Mouse (Mus musculus) stomach, embryonic 14.5 days (tissue): ENCODE measurements around the gene Drd3. TPM values are rescaled to one million over a fixed set of nuclear protein-coding genes. Genes with fewer than 3 reads are reported as not detected.

ENCODE experiments used
- ATAC-seq: fragments of 200-750 bp; cut with Nextera tagmentation; 2 replicates; pipeline ENCODE4 v1.8.0; 2017; ENCODE audit warnings: low read depth, moderate TSS enrichment; ENCODE audit not compliant: insufficient number of reproducible peaks, insufficient read depth, low FRiP score
- H3K27ac ChIP-seq: fragments of 300-500 bp; sonication (generic); 2 replicates; pipeline ENCODE4 v1.5.1; 2014; ENCODE audit warnings: mild to moderate bottlenecking, low read length, moderate library complexity, mixed read lengths
- H3K27me3 ChIP-seq: fragments of 300-500 bp; sonication (generic); 2 replicates; pipeline ENCODE4 v1.6.1; 2014; ENCODE audit warnings: low read length, control low read depth, mixed read lengths; ENCODE audit not compliant: control insufficient read depth, insufficient read depth
- H3K36me3 ChIP-seq: fragments of 300-500 bp; sonication (generic); 2 replicates; pipeline ENCODE4 v1.6.1; 2014; ENCODE audit warnings: mild to moderate bottlenecking, control low read depth, low read length, moderate library complexity, mixed read lengths; ENCODE audit not compliant: control insufficient read depth, insufficient read depth
- H3K4me1 ChIP-seq: fragments of 300-500 bp; sonication (generic); 2 replicates; pipeline ENCODE4 v1.6.1; 2014; ENCODE audit warnings: low read length, control low read depth, mixed read lengths; ENCODE audit not compliant: control insufficient read depth, insufficient read depth
- H3K4me2 ChIP-seq: fragments of 300-500 bp; sonication (generic); replicated peaks from 2 replicates; pipeline ENCODE4 v1.6.1; 2014; ENCODE audit warnings: low read depth, low read length, control low read depth
- H3K4me3 ChIP-seq: fragments of 300-500 bp; sonication (generic); 2 replicates; pipeline ENCODE4 v1.5.1; 2014; ENCODE audit warnings: low read depth, low read length, control low read depth
- H3K9ac ChIP-seq: fragments of 300-500 bp; sonication (generic); replicated peaks from 2 replicates; pipeline ENCODE4 v1.6.1; 2014; ENCODE audit warnings: low read depth, mild to moderate bottlenecking, control low read depth, low read length, moderate library complexity, mixed read lengths
- H3K9me3 ChIP-seq: fragments of 300-500 bp; sonication (generic); 2 replicates; pipeline ENCODE4 v1.6.1; 2016; ENCODE audit warnings: low read depth, low read length, control low read depth; ENCODE audit not compliant: control insufficient read depth
- WGBS: fragments of 180-500 bp; shearing (Covaris S2); extraction: QIAGEN DNeasy Blood & Tissue Kit; methylation state at CpG from one replicate; pipeline ENCODE4 v1.1.7; 2014; 5-methylcytosine and 5-hydroxymethylcytosine counted together
- polyA plus RNA-seq: library from polyadenylated mRNA; unstranded; fragments of >200 nt; fragmentation: Nextera tagmentation; extraction: Ambion mirVana; gene quantifications from 2 replicates; pipeline ENCODE4 v1.2.1, GENCODE M21; 2014

Gene Drd3
- polyA plus RNA-seq, 1 experiment from 2014 or later = not detected

- H3K4me2 ChIP-seq = no peak overlapping the region
- ATAC-seq = no peak
- no peaks in the 10 kb centered on the region for H3K36me3 ChIP-seq
- no peak overlapping the region for H3K4me3 ChIP-seq
- H3K9ac ChIP-seq = no peak overlapping the region
- no peaks in the 10 kb centered on the region for H3K4me1 ChIP-seq
- H3K27me3 ChIP-seq = no peaks in the 10 kb centered on the region
- H3K9me3 ChIP-seq = no peaks in the 10 kb centered on the region
- H3K27ac ChIP-seq = no peak overlapping the region
- 91% methylated on average over 1 of the region's 1 CpGs for WGBS
These were observed 18.9 kb downstream of the Drd3 start for GRCm38 (mm10) chr16:43772766-43773165.

GRCm38 (mm10) chr16:43773506-43773905 is 19.7 kb downstream of the Drd3 start:
- H3K4me2 ChIP-seq = no peak overlapping the region
- no peak for ATAC-seq
- H3K4me3 ChIP-seq = no peak overlapping the region
- no peak overlapping the region for H3K9ac ChIP-seq
- H3K27me3 ChIP-seq = no peaks in the 10 kb centered on the region
- no peaks in the 10 kb centered on the region for H3K9me3 ChIP-seq
- WGBS = 79% methylated on average over 4 of the region's 4 CpGs
- no peak overlapping the region for H3K27ac ChIP-seq
- no peaks in the 10 kb centered on the region for H3K36me3 ChIP-seq
- H3K4me1 ChIP-seq = no peaks in the 10 kb centered on the region

- no peak overlapping the region for H3K27ac ChIP-seq
- no peaks in the 10 kb centered on the region for H3K9me3 ChIP-seq
- no peak overlapping the region for H3K4me3 ChIP-seq
- H3K27me3 ChIP-seq = no peaks in the 10 kb centered on the region
- H3K4me1 ChIP-seq = no peaks in the 10 kb centered on the region
- WGBS = 84% methylated on average over 3 of the region's 3 CpGs
- H3K4me2 ChIP-seq = no peak overlapping the region
- no peak overlapping the region for H3K9ac ChIP-seq
- no peaks in the 10 kb centered on the region for H3K36me3 ChIP-seq
- ATAC-seq = no peak
These were observed 23.1 kb downstream of the Drd3 start for GRCm38 (mm10) chr16:43776886-43777285.

GRCm38 (mm10) chr16:43799541-43799940 is 45.7 kb downstream of the Drd3 start:
- no peak overlapping the region for H3K9ac ChIP-seq
- 0 out of 2 replicates have a peak, but pooled peaks cover 3% of the 10 kb centered on the region for H3K9me3 ChIP-seq
- H3K4me3 ChIP-seq = no peak overlapping the region
- H3K4me2 ChIP-seq = no peak overlapping the region
- no peaks in the 10 kb centered on the region for H3K36me3 ChIP-seq
- no peak for ATAC-seq
- no peak overlapping the region for H3K27ac ChIP-seq
- H3K4me1 ChIP-seq = 0 out of 2 replicates have a peak, but pooled peaks cover 5% of the 10 kb centered on the region
- H3K27me3 ChIP-seq = no peaks in the 10 kb centered on the region
- 60% methylated on average over 4 of the region's 4 CpGs for WGBS

GRCm38 (mm10) chr16:43800119-43800721 is 46.4 kb downstream of the Drd3 start:
- Histone ChIP-seq H3K36me3 (no peaks in the 10 kb centered on the region), H3K27me3 (no peaks in the 10 kb centered on the region), H3K9me3 (0 out of 2 replicates have a peak, but pooled peaks cover 3% of the 10 kb centered on the region), H3K4me3 (no peak overlapping the region), H3K4me2 (no peak overlapping the region), H3K4me1 (0 out of 2 replicates have a peak, but pooled peaks cover 5% of the 10 kb centered on the region), H3K27ac (no peak overlapping the region), H3K9ac (no peak overlapping the region)
- no peak for ATAC-seq
- 27% methylated on average over 13 of the region's 13 CpGs for WGBS

- Histone ChIP-seq H3K36me3 (no peaks in the 10 kb centered on the region), H3K4me1 (0 out of 2 replicates have a peak, but pooled peaks cover 5% of the 10 kb centered on the region), H3K27ac (no peak overlapping the region), H3K4me3 (no peak overlapping the region), H3K4me2 (no peak overlapping the region), H3K9ac (no peak overlapping the region), H3K9me3 (0 out of 2 replicates have a peak, but pooled peaks cover 3% of the 10 kb centered on the region), H3K27me3 (no peaks in the 10 kb centered on the region)
- WGBS = 60% methylated on average over 3 of the region's 3 CpGs
- ATAC-seq = no peak
These were observed 47.3 kb downstream of the Drd3 start for GRCm38 (mm10) chr16:43801137-43801536.

GRCm38 (mm10) chr16:43801791-43802307 is 48.0 kb downstream of the Drd3 start:
- Histone ChIP-seq H3K4me3 (peak overlapping the region; percentile 31), H3K9me3 (0 out of 2 replicates have a peak, but pooled peaks cover 2% of the 10 kb centered on the region), H3K36me3 (no peaks in the 10 kb centered on the region), H3K9ac (peak overlapping the region; percentile 33; the same call in 1 of the 2 replicates), H3K27me3 (no peaks in the 10 kb centered on the region), H3K4me1 (0 out of 2 replicates have a peak, but pooled peaks cover 5% of the 10 kb centered on the region), H3K4me2 (peak overlapping the region; percentile 74), H3K27ac (peak overlapping the region; percentile 21; the same call in 1 of the 2 replicates)
- 2% methylated on average over 18 of the region's 18 CpGs for WGBS
- peak; percentile 78 for ATAC-seq

- Histone ChIP-seq H3K36me3 (no peaks in the 10 kb centered on the region), H3K27me3 (no peaks in the 10 kb centered on the region), H3K4me1 (0 out of 2 replicates have a peak, but pooled peaks cover 5% of the 10 kb centered on the region), H3K27ac (no peak overlapping the region), H3K9me3 (no peaks in the 10 kb centered on the region), H3K4me2 (no peak overlapping the region), H3K9ac (no peak overlapping the region), H3K4me3 (no peak overlapping the region)
- no peak; the same call in 1 of the 2 replicates for ATAC-seq
- WGBS = 42% methylated on average over 5 of the region's 5 CpGs
These were observed 48.6 kb downstream of the Drd3 start for GRCm38 (mm10) chr16:43802466-43802865.
